Mouse (Mus musculus) MEL (cell line): ENCODE measurements at regions not wholly inside any gene's neighbourhood (a gene's known extent, or its start where the extent isn't known, plus 50 kb on each side); places are given as distances from the start of the nearest gene placed in this dataset.

ENCODE experiments used
- CHD2 ChIP-seq: IDR thresholded peaks from 2 replicates; pipeline ENCODE4 v1.6.1; 2011; ENCODE audit warnings: low read length, improper control_type of control experiment
- CTCF ChIP-seq, 3 experiments: IDR thresholded peaks in 2 of 3; conservative IDR thresholded peaks in 1 of 3; 2 replicates each; pipeline ENCODE4 v1.5.1; 2011 to 2012; ENCODE audit warnings: low read length in 3 of 3, low read depth in 2 of 3, mild to moderate bottlenecking in 2 of 3, improper control_type of control experiment in 1 of 3, inconsistent platforms in 1 of 3, mixed read lengths in 1 of 3, moderate library complexity in 1 of 3; ENCODE audit not compliant: control insufficient read depth in 1 of 3, insufficient read depth in 1 of 3, poor library complexity in 1 of 3, severe bottlenecking in 1 of 3
- GATA1 ChIP-seq: IDR thresholded peaks from 2 replicates; pipeline ENCODE4 v1.6.1; 2011; ENCODE audit warnings: low read depth, low read length, improper control_type of control experiment
- MAZ ChIP-seq: IDR thresholded peaks from 2 replicates; pipeline ENCODE4 v1.6.1; 2012; ENCODE audit warnings: low read depth, mild to moderate bottlenecking, inconsistent platforms, low read length, improper control_type of control experiment
- POLR2A ChIP-seq, 2 experiments: IDR thresholded peaks; 2 replicates each; pipeline ENCODE4 v1.6.1; 2011 to 2012; ENCODE audit warnings: low read length in 2 of 2, mild to moderate bottlenecking in 2 of 2, control low read depth in 1 of 2, improper control_type of control experiment in 1 of 2, low read depth in 1 of 2, moderate library complexity in 1 of 2; ENCODE audit not compliant: control insufficient read depth in 1 of 2, insufficient read depth in 1 of 2, poor library complexity in 1 of 2
- POLR2AphosphoS5 ChIP-seq: IDR thresholded peaks from 2 replicates; pipeline ENCODE4 v1.6.1; 2012; ENCODE audit warnings: low read depth, borderline replicate concordance, mild to moderate bottlenecking, inconsistent platforms, low read length, moderate library complexity, mixed read lengths
- RCOR1 ChIP-seq: IDR thresholded peaks from 2 replicates; pipeline ENCODE4 v1.6.1; 2012; ENCODE audit warnings: low read depth, mild to moderate bottlenecking, inconsistent platforms, low read length, improper control_type of control experiment
- TAL1 ChIP-seq: IDR thresholded peaks from 2 replicates; pipeline ENCODE4 v1.6.1; 2012; ENCODE audit warnings: mild to moderate bottlenecking, inconsistent platforms, low read length, moderate library complexity, mixed read lengths
- USF1 ChIP-seq: IDR thresholded peaks from 2 replicates; pipeline ENCODE4 v1.6.1; 2014; ENCODE audit warnings: low read depth, mild to moderate bottlenecking, inconsistent platforms, low read length, improper control_type of control experiment, moderate library complexity

GRCm38 (mm10) chr15:31117338-31117737, 106.8 kb upstream of the Dap start:
- no peak for TF ChIP-seq CHD2
- no peak for TF ChIP-seq MAZ
- TF ChIP-seq POLR2A (IDR thresholded peaks at IDR 0.05; ENCODE audit: control insufficient read depth in 1 of 2, insufficient read depth in 1 of 2, low read depth in 1 of 2, low read length in 2 of 2, poor library complexity in 1 of 2): no peak
- TF ChIP-seq CTCF (IDR thresholded peaks at IDR 0.05 in 2 of 3, conservative IDR thresholded peaks at IDR 0.05 in 1 of 3; ENCODE audit: control insufficient read depth in 1 of 3, insufficient read depth in 1 of 3, low read depth in 2 of 3, low read length in 3 of 3, poor library complexity in 1 of 3, severe bottlenecking in 1 of 3): no peak
- no peak for TF ChIP-seq POLR2AphosphoS5
- TF ChIP-seq GATA1: no peak
- no peak for TF ChIP-seq TAL1
- no peak for TF ChIP-seq USF1
- TF ChIP-seq RCOR1: no peak
